Mouse (Mus musculus) heart, embryonic 14.5 days (tissue): Measurements from ENCODE around the gene Zfp280b. TPM values are rescaled to one million over a fixed set of nuclear protein-coding genes. Genes with fewer than 3 reads are reported as not detected.
"Not testable (repeated sequence)": the region's sequence is repeated elsewhere in the genome, so short reads cannot be mapped to it uniquely, and the experiment has no call there.

Source experiments
- ATAC-seq: fragments of 200-750 bp; cut with Nextera tagmentation; 2 replicates; pipeline ENCODE4 v1.8.0; 2017; ENCODE audit warnings: low read depth, moderate TSS enrichment; ENCODE audit not compliant: insufficient number of reproducible peaks, insufficient read depth, low FRiP score
- H3K27ac ChIP-seq, 2 experiments: fragments of 200-500 bp in 1 of 2; fragments of 300-500 bp in 1 of 2; sonication (generic) in 1 of 2; replicated peaks in 1 of 2; 2 replicates each; pipeline ENCODE4 v1.5.1; 2012 to 2014; ENCODE audit warnings: low read depth in 2 of 2, low read length in 2 of 2, control low read depth in 1 of 2, mild to moderate bottlenecking in 1 of 2, mixed read lengths in 1 of 2; ENCODE audit not compliant: control insufficient read depth in 1 of 2, insufficient read depth in 1 of 2
- H3K27me3 ChIP-seq: fragments of 300-500 bp; sonication (generic); 2 replicates; pipeline ENCODE4 v1.6.1; 2014; ENCODE audit warnings: mild to moderate bottlenecking, low read length, control low read depth; ENCODE audit not compliant: control insufficient read depth, insufficient read depth
- H3K36me3 ChIP-seq: fragments of 300-500 bp; sonication (generic); 2 replicates; pipeline ENCODE4 v1.6.1; 2014; ENCODE audit warnings: mild to moderate bottlenecking, control low read depth, low read length, mixed read lengths; ENCODE audit not compliant: control insufficient read depth, insufficient read depth
- H3K4me1 ChIP-seq, 2 experiments: fragments of 200-500 bp in 1 of 2; fragments of 300-500 bp in 1 of 2; sonication (generic) in 1 of 2; 2 replicates each; pipeline ENCODE4 v1.6.1; 2012 to 2014; ENCODE audit warnings: low read length in 2 of 2, control low read depth in 1 of 2, mixed read lengths in 1 of 2; ENCODE audit not compliant: control insufficient read depth in 2 of 2, insufficient read depth in 2 of 2
- H3K4me2 ChIP-seq: fragments of 300-500 bp; sonication (generic); 2 replicates; pipeline ENCODE4 v1.6.1; 2014; ENCODE audit warnings: mild to moderate bottlenecking, low read length
- H3K4me3 ChIP-seq, 2 experiments: fragments of 200-500 bp in 1 of 2; fragments of 300-500 bp in 1 of 2; sonication (generic) in 1 of 2; 2 replicates each; pipeline ENCODE4 v1.5.1; 2012 to 2014; ENCODE audit warnings: low read length in 2 of 2, mild to moderate bottlenecking in 2 of 2, control low read depth in 1 of 2, low read depth in 1 of 2, moderate library complexity in 1 of 2; ENCODE audit not compliant: control insufficient read depth in 1 of 2, insufficient read depth in 1 of 2
- H3K9ac ChIP-seq: fragments of 300-500 bp; sonication (generic); 2 replicates; pipeline ENCODE4 v1.6.1; 2014; ENCODE audit warnings: mild to moderate bottlenecking, low read length
- H3K9me3 ChIP-seq: fragments of 300-500 bp; sonication (generic); 2 replicates; pipeline ENCODE4 v1.6.1; 2016; ENCODE audit warnings: low read length, control low read depth; ENCODE audit not compliant: control insufficient read depth
- WGBS: fragments of 180-500 bp; shearing (Covaris S2); extraction: QIAGEN DNeasy Blood & Tissue Kit; methylation state at CpG from one replicate; pipeline ENCODE4 v1.1.7; 2014; 5-methylcytosine and 5-hydroxymethylcytosine counted together
- polyA plus RNA-seq: library from polyadenylated mRNA; unstranded; fragments of >200 nt; fragmentation: Nextera tagmentation; extraction: Ambion mirVana; gene quantifications from 2 replicates; pipeline ENCODE4 v1.2.1, GENCODE M21; 2014

Gene Zfp280b
- 13.6 and 14.7 TPM in 2 replicates for polyA plus RNA-seq

GRCm38 (mm10) chr10:76032402-76033118 lies at the start of gene Zfp280b:
Zfp280b (plus strand) TSS chr10:76032650.
- Histone ChIP-seq H3K9me3 (no peaks in the 10 kb centered on the region), H3K27ac (peak within 1 kb of the TSS; percentile 51 to 80), H3K4me2 (peak within 1 kb of the TSS; percentile 93), H3K9ac (peak within 1 kb of the TSS; percentile 96), H3K27me3 (no peaks in the 10 kb centered on the region), H3K36me3 (peaks cover 6% of the 10 kb centered on the region), H3K4me1 (peaks cover 7 to 15% of the 10 kb centered on the region in 2 experiments; a peak in 3 of 4 replicates), H3K4me3 (peak within 1 kb of the TSS; percentile 69 to 89)
- under 1% methylated on average over 58 of the region's 58 CpGs for WGBS
- peak; percentile 98 for ATAC-seq

GRCm38 (mm10) chr10:75990430-75991042 lies 41.9 kb upstream of the Zfp280b start:
- Histone ChIP-seq H3K4me1 (no peaks in the 10 kb centered on the region), H3K4me3 (no peak overlapping the region), H3K4me2 (no peak overlapping the region), H3K9ac (no peak overlapping the region), H3K27ac (no peak overlapping the region), H3K27me3 (no peaks in the 10 kb centered on the region), H3K9me3 (no peaks in the 10 kb centered on the region), H3K36me3 (no peaks in the 10 kb centered on the region)
- 81% methylated on average over 4 of the region's 4 CpGs for WGBS
- ATAC-seq, result no peak

GRCm38 (mm10) chr10:75993616-75994240 lies 38.7 kb upstream of the Zfp280b start:
- no peak overlapping the region for H3K9ac ChIP-seq
- H3K4me1 ChIP-seq, result no peaks in the 10 kb centered on the region; a peak in 1 of 4 replicates
- no peak overlapping the region for H3K4me3 ChIP-seq
- WGBS, result 84% methylated on average over 15 of the region's 15 CpGs
- no peaks in the 10 kb centered on the region for H3K36me3 ChIP-seq
- no peak for ATAC-seq
- H3K4me2 ChIP-seq, result no peak overlapping the region
- no peaks in the 10 kb centered on the region for H3K27me3 ChIP-seq
- no peak overlapping the region for H3K27ac ChIP-seq
- H3K9me3 ChIP-seq, result no peaks in the 10 kb centered on the region

GRCm38 (mm10) chr10:75994531-75995210 lies 37.8 kb upstream of the Zfp280b start:
- H3K27me3 ChIP-seq, H3K4me2 ChIP-seq, H3K9ac ChIP-seq, H3K36me3 ChIP-seq, H3K9me3 ChIP-seq, H3K4me3 ChIP-seq, H3K4me1 ChIP-seq, ATAC-seq, H3K27ac ChIP-seq: not testable (repeated sequence)
- 71% methylated on average over 12 of the region's 13 CpGs for WGBS

- ATAC-seq, result no peak
- no peaks in the 10 kb centered on the region for H3K9me3 ChIP-seq
- H3K4me2 ChIP-seq, result no peak overlapping the region
- no peaks in the 10 kb centered on the region for H3K27me3 ChIP-seq
- no peak overlapping the region for H3K4me3 ChIP-seq
- H3K36me3 ChIP-seq, result no peaks in the 10 kb centered on the region
- no peak overlapping the region for H3K9ac ChIP-seq
- WGBS, result 75% methylated on average over 11 of the region's 11 CpGs
- H3K27ac ChIP-seq, result no peak overlapping the region
- H3K4me1 ChIP-seq, result no peaks in the 10 kb centered on the region; a peak in 1 of 4 replicates
These were observed 37.0 kb upstream of the Zfp280b start for GRCm38 (mm10) chr10:75995463-75995862.

DNA sequence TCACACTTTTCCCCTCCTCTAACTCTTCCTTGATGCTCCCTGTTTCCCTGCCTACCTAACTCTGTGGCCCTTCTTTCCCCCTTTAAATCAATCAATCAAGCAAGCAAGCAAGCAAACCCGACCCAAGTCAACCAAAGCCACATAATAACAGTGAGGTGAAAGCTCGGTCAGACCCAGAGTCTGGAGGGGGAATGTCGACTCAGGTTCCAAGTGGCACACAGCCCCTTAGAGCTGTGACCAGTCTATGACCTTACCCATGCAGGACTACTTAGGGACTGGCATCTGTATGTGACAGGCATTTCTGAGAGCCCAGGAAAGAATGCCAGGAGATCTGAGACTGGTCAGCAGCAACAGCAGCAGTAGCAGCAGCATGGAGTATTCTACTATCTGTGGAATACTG lies 36.1 kb upstream of the Zfp280b start:
- Histone ChIP-seq H3K9ac (no peak overlapping the region), H3K4me3 (no peak overlapping the region), H3K36me3 (no peaks in the 10 kb centered on the region), H3K4me1 (no peaks in the 10 kb centered on the region; a peak in 1 of 4 replicates), H3K4me2 (no peak overlapping the region), H3K27me3 (no peaks in the 10 kb centered on the region), H3K9me3 (no peaks in the 10 kb centered on the region), H3K27ac (no peak overlapping the region)
- no peak for ATAC-seq
- 54% methylated on average over 3 of the region's 3 CpGs for WGBS

DNA sequence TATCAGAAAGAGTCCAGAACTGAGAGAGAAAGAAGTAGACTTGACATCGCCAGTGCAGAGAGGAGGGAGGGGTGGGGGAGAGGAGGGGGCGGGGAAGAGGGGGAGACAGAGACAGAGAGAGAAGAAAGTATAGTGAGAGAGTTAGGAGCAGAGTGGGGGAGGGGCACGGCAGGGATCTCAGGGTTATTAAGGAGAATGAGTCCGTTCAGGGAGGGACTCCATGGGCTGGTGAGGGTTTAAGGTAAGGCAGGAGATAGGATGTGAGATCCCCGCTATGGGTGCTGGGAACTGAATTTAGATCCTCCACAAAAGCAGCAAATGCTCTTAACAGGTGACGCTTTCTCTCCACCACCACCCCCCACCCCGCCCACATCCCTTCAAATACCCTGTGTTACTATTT lies 31.3 kb upstream of the Zfp280b start:
- no peak overlapping the region for H3K4me3 ChIP-seq
- no peaks in the 10 kb centered on the region for H3K27me3 ChIP-seq
- no peaks in the 10 kb centered on the region for H3K36me3 ChIP-seq
- 24% methylated on average over 7 of the region's 7 CpGs for WGBS
- H3K9me3 ChIP-seq, result no peaks in the 10 kb centered on the region
- peaks cover 2 to 5% of the 10 kb centered on the region in 2 experiments; a peak in 3 of 4 replicates for H3K4me1 ChIP-seq
- peak overlapping the region; percentile 23; the same call in 1 of the 2 replicates for H3K4me2 ChIP-seq
- no peak overlapping the region for H3K9ac ChIP-seq
- H3K27ac ChIP-seq, result no peak overlapping the region
- ATAC-seq, result no peak
